Mouse (Mus musculus): ENCODE data around the gene Ncbp2. TPM values are rescaled to one million over a fixed set of nuclear protein-coding genes. Genes with fewer than 3 reads are reported as not detected.
"Not testable (repeated sequence)": the region's sequence is repeated elsewhere in the genome, so short reads cannot be mapped to it uniquely, and the experiment has no call there.

Ncbp2 gene
- polyA plus RNA-seq, 1 experiment, result 61.1 TPM

DNA sequence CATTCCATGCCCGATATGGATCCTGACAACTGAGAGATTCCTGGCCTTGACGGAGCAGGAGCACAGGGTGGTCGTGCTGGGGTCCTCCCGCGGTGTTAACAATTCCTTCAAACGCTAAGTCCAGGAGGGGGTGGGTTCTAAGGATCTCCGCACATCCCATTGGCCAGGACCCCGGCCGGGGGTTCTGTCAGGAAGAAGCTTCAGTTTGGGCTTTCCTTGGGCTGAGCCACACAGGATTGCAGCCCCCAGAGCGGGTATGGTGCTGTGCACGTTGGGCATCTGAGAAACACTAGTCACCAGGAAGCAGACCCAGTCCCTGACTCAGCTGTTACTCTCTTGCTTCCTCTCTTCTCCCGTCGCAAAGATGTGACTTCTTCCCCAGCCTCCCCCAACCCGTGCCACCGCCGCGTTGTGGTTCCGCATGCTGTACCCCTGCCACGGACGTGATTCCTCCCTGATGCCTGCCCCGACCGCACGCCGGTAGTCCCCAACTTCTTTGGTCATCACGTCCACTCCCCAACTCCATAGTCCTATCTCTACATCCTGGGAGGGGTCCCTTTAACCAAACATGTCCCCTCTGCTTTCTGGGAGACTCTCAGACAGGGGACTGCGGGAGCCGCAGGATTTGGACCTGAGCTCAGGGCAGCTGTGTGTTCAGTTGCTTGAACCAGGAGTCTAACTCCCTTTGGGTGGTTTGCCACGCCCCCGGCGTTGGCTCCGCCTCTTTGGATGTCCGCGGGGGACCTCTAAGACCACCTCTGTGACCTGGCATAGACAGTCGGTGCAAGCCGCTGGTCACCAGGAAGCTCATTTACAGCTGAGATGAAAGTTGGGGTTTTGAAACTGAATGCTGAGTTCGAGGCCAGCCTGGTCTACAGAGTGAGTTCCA lies 13.0 kb upstream of the Ncbp2 start:
- DNase-seq (ENCODE audit: low spot score), result no peak

DNA sequence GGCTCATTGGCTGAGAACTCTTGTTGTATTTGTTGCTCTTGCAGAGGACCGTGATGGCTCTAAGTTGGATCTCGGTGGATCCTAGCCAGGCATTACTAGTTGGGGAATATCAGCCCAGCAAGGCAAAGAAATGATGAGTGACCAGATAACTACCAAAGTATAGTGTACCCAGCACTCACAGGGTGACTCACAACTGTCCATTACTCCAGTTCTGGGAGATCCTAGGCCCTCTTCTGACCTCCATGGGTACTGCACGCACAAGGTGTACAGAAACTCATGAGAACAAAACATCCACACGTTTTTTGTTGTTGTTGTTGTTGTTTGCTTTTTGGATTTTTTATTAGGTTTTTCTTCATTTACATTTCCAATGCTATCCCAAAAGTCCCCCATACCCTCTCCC lies 11.7 kb upstream of the Ncbp2 start:
- DNase-seq (ENCODE audit: low spot score), result no peak

DNA sequence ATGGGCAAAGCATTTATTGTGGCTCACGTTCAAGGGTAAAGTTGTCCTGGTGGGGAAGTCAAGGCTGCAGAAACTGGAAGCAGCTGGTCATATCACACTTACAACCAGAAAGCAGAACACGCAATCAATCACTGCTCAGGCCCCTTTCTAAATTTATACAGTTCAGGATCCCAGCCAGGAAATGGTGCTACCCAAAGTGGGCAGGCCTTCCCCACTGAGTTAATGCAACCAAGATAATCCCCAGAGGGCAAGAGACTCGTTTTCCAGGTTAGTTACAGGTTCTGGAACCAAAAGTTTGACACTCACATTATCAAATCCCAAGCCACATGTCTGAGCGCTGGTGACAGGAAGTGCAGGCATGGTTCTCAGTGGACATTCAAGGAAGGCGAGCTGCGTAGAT lies 9.5 kb upstream of the Ncbp2 start:
- no peak for DNase-seq (ENCODE audit: low spot score)

DNA sequence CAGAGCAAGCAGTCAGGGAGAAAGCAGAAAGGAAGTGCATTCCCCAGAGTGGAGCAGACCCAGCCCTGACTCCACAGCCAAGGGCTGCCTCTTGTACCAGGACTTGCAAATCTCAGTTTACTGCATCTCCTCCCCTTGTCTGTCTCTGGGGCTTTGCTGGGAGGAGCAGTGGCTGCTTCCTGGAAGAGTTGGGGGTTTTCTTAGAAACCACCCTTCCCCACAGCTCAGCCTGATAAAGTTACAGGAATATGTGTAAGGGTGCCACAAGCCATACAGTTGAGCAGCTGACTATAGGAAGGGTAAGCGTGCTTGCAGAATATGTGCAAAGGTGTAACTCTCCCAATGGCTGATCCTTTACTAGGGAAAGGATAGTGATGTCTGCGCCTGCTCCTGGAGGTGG lies 7.7 kb upstream of the Ncbp2 start:
- no peak for DNase-seq (ENCODE audit: low spot score)

DNA sequence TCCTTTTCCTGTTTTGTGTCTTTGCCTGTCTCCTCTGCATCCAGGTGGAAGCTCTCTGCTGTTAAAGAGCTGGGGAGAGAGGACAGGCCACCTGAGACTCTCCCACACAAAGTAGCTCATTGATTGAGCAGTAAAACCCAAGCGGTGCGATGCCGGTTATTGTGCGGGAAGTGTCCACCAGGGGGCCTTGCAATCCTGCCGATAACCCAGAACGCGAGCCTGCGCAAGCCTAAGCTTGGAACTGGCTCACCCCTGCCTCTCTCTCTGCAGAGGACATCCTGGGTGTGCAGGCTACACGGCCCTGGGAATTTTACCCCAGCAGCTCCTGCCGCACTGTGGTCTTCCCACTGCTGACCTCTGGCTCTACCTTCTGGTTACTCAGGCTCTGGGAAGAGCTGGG lies 4.3 kb upstream of the Ncbp2 start:
- peak; percentile 59 for DNase-seq (ENCODE audit: low spot score)

DNA sequence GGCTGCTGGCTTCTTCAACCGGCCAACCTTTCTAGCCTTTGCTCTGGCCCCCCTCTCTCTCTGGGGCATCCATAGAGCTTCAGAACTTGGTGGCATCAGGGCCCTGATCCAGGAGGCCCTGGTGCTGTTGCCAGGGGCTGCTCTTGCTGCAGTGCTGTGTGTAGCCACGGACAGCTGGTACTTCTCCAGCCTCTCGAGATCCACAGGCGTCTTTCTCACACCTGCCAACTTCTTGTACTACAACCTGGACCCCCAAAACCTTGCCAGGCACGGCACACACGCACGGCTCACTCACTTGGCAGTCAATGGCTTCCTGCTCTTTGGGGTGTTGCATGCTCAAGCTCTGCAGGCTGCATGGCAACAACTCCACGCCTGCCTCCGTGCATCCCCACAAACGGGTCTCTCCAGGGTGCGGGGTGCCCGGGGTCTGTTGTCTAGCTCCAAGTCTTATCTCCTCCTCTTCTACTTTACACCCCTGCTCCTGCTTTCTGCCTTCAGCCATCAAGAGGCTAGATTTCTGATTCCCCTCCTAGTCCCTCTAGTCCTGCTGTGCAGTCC lies 3.5 kb upstream of the Ncbp2 start:
- no peak for DNase-seq (ENCODE audit: low spot score)

DNA sequence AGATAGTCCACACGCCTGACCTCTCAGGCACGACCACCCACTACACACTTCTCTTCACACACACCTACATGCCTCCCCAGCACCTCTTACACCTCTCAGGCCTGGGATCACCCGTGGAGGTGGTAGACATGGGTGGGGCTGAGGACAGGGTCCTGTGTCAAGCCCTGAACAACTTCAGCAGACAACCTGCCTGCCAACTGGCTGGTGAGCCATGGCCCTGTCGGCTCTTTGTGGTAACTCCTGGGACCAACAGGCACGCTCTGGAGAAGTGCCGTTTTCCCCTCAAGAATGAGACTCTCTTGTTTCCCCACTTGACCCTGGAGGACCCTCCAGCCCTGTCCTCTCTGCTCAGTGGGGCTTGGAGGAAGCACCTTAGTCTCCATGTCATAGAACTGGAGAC lies 2.9 kb upstream of the Ncbp2 start:
- no peak for DNase-seq (ENCODE audit: low spot score)

DNA sequence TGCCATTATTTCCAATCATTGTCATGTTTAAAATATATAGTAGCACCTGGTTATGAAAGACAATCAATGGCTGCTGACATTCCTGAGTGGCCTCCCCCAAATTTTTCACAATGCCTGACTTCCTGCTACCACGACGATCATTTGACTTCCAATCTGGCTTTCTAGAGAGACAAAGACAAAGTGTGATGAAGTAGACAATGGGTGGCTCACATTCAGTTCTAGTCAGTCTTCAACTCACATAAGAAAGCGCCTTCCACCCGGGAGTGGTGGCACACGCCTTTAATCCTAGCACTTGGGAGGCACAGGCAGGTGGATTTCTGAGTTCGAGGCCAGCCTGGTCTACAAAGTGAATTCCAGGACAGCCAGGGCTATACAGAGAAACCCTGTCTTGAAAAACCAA lies 2.3 kb upstream of the Ncbp2 start:
- not testable (repeated sequence) for DNase-seq (ENCODE audit: low spot score)

DNA sequence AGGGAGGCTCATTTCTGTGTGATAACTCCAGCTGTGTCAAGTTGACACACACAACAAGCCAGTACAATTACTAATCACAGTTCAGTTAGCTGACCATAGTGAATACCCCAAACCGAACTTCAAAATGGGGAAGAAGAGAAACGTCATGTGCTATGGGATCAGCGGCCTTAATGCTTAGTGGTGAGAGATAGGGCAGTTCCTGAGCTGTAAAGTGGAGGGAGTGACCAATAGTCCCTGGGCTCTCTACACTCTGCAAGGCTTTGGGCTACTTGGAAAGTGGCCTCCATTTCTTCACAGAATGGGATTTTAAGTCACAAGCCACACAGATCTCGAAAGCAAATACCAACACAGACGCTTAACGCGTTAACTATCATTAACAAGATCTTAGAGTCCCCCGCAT lies 980 bp upstream of the Ncbp2 start:
- DNase-seq (ENCODE audit: low spot score), result no peak

DNA sequence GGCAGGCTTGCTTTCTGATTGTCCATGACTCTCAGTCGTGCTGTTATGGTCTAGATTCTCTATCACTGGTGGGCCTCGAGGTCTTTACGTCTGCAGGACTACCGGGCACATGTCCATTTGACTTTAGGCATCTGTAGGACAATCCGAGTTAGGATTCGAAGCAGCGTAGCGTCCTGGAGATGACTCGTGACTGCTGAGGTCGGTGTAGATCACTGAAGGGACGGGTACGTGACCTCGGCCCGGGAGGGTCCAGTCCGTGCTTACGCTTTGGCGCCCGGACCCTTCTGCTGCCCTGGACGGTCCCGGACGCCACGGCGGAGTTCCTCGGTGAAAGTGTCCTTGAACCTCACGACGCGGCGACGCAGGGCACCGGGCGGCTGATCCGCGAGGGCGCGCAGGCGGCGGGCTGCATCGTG lies 404 bp upstream of the Ncbp2 start:
- no peak for DNase-seq (ENCODE audit: low spot score)

DNA sequence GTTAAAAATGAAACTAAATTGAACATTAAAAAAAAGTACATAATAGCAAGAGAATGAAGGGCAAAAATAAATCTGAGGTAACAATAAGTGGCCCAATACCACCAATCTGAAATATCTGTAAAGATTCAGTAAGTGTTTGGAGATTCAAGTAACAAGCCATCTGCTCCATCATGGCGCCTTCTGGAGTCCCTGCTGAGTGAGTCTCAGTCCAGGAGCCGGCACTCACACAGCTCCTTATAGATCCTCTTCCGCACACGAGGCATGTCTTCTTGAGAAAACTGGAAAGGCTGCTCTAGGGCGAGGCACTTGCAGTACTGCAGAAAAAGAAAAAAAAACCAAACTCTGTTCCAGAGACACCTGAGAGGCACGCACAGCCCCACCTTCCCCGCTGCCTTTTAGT lies 14.9 kb downstream of the Ncbp2 start:
- DNase-seq (ENCODE audit: low spot score), result no peak

DNA sequence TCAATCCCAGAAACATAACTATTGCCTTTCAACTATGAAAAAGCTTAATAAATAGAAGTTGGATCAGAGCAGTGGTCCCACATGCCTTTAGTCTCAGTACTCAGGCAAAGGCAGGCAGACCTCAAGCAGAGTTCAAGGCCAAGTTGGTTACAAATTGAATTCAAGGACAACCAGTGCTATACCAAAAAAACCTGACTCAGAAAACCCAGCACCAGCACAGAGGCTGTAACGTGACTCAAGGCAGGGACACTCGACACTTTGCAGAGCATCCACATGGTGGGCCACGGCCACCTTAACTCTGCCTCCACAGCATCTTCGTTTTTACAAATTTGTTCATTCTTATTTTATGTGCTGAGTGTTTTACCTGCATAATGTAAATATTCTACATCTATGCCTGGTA lies 26.9 kb downstream of the Ncbp2 start:
- DNase-seq (ENCODE audit: low spot score), result no peak

DNA sequence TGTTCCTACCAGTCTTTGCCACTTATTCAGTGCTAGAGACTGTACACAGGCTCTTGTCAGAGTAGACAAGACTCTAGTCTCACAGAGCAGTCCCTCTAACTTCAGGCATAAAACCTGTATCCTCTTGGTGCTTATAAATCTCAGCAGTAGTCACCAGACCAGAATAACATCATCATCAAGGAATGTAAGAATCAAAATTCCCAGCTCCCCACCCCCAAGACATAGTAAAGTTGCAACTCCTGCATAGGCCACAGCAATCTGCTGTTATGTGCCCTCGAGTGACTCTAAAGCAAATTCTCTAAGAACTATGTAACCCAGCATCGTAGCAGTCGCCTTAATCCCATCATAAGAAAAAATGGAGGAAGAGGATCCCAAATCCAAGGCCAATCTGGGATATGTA lies 31.2 kb downstream of the Ncbp2 start:
- DNase-seq (ENCODE audit: low spot score), result no peak

DNA sequence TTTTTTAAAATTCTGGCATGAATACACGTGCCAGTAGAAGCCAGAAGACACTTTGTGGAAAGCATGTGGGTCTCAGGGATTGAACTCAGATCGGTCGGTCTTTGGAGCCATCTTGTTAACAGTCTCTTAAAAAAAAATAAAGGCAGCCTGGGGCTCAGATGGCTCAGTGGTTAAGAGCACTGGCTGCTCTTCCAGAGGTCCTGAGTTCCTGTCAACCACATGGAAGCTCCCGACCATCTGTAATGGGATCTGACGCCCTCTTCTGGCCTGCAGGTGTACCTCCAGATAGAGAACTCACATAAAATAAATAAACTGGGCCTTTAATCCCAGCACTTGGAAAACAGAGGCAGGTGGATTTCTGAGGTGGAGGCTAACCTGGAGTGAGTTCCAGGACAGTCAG lies 32.6 kb downstream of the Ncbp2 start:
- no peak for DNase-seq (ENCODE audit: low spot score)

DNA sequence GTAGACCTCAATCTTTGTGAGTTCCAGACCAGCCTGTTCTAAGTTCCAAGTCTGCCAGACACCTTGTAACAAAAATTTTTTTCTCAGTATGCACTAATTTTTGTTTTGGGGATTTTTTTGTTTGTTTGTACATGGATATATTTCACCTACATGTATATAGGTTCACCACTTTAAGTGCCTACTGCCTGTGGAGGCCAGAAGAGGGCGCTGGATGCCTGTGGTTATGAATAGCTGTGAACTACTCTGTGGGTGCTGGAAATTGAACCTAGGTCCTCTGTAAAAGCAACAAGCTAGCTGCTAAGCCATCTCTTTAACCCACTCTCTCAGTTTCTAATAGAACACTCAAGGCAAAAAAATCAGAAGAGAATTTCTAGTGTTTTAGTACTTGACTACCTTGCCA lies 43.7 kb downstream of the Ncbp2 start:
- no peak for DNase-seq (ENCODE audit: low spot score)

DNA sequence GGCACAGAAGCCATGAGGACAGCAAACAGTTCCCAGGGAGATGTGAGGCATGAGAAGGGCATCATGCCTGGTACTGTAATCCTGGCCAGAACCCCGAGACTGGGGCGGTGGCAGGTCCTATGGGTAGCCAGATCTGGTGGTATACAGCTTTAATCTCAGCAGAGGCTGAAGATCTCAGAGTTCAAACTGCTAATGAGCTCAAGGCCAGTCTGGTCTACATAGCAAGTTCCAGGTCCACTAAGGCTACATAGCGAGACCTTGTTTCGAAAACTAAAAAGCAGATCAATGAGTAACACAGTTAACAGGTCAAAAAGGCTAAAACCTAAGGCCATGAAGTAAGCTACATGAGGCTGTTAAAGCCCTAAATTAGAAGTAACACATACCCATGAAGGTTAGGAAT lies 44.9 kb downstream of the Ncbp2 start:
- no peak for DNase-seq (ENCODE audit: low spot score)

DNA sequence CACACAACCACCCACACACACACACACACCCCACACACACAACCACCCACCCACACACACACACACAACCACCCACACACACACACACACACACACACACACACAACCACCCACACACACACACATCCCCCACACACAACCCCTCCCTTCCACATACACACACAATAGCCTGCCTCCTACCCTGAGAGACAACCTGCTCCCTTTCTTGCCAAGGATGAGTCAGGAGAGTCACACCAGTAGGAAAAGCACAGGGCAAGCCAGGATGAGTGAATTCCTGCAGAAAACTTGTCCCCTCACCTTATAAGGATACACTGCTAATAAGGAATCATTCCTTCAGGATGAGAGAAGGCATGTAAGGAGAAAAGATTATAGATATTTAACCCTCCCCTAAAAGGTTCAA lies 45.6 kb downstream of the Ncbp2 start:
- no peak for DNase-seq (ENCODE audit: low spot score)

DNA sequence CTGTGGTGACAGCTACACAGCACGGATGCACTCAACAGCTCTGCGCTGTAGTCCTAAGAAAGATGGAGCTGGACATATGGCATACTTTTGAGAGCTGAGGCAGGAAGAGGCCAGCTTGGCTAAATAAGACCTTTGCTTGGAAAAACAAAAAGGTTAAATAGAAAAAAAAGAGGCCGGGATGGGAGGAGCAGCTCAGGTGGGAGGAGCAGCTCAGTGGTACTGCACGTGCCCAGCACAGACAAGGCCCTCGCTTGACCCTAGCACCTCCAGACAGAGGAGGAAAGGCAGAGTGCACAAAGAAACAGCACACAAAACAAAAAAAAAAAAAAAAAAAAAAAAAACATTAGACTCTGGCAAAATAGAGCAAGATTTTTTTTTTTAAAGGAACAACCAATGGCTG lies 48.1 kb downstream of the Ncbp2 start:
- no peak for DNase-seq (ENCODE audit: low spot score)

DNA sequence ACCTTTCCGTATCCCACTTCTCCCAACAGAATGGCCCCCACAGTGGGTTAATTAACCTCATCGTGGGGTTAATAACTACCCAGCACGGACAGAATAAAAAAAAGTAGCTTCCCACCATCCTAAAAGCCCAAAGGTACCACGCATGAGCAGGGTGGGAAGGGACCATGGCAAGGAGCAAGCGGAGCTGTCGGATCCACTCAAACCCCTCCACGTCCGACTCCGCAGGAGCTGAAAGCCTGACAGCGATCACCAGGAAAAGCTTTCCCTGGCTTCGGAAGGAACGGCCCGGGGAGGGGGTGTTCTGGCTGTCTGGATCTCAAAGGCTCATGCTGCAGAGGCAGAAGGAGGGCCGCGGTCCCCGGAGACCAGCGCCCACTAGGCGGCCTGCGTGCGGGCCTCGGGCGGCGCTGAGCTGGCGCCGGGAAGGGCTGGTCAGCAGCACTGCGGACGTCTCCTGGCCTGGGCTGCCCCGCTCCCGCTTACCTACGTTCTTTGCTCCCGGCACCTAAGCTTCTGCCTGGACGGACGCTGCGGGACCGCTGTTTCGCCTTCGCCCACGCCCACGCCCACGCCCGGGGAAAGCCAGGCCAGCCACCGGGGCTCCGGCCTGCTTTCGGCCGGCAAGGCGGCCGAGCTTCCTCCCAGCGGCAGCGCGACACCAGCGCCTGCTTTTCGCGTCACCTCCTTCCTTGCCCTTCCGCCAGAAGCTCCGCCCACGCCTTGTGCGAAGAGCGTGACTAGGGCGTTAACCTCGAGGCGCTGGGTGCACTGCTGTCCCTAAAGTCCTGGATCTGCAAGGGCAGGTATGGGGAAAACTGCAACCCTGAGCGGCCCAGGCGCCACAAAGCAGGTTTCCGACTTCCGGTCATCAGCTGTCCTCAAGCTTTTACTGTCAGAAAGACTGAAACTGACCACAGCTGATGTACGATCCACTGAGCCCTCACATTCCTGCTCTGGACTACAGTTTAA lies 54.5 kb downstream of the Ncbp2 start, which contains the start of gene Senp5:
Gene Senp5 (minus strand): TSS at position 779 of the 969 bp plus-strand sequence.
- peak; percentile 83 for DNase-seq (ENCODE audit: low spot score)

DNA sequence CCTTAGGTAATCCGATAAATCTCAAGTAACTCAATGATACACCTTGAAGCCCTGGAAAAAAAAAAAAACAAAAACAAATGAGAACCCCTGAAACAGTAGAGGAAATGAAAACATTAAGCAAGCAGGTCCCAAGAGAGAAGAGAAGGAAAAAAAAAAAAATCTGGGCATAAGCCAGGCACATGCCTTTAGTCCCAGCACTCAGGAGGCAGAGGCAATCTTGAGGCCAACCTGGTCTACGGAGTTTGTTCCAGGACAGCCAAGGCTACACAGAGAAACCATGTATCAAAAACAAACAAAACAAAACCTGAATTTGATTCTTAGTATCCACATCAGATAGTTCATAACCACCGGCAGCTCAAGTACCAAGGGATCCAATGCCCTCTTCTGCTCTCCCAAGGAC lies 56.4 kb downstream of the Ncbp2 start:
- DNase-seq (ENCODE audit: low spot score), result no peak

DNA sequence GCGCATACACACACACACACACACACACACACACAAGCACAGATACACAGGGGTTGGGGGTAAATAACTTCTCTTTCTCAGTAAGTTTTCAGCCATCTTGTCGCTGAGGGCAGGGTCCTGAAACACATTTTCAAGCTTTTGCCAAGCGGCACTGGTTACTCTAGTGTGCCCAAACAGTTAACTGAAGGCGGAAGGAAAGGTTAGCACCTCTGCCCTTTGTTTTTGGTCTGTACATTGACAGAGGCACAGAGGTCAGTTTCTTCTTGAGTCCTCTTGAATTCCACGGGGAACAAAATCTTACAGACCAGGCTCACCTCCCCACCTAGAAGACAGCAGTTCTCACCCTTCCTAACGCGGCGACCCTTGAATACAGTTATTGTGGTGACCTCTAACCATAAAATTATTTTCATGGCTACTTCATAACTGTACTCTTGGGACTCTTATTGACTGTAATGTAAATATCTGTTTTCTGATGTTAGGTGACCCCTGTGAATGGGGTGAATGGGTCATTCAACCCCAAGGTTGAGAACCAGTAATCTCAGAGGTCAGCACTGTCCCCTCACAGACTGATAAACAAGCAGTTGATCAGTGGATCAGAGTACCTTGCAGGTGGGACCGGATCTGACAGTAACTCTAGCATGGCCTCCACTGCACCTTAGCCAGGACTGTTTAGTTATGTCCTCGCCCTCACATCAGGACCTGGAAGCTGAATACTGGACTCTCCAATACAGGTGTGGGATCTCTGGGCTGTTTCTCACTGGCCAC lies 60.4 kb downstream of the Ncbp2 start:
- no peak for DNase-seq (ENCODE audit: low spot score)

DNA sequence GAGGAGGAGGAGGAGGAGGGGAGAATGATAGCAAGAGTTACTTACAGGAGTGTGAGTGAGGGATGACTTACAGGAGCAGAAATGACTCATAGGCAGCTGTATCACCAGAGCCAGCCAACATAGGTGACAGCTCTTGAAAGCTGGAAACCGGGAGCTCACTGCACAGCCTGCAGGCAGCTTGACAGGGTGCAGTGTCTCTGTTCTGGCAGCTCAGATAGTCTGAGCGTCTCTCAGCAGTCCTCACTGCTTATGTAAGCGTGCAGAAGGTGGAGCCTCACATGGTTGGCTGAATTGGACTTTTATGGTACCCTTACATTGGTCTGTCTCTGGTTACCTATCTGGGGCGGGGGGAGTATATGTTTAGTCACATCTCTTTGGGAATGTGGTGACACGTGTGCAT lies 61.6 kb downstream of the Ncbp2 start:
- DNase-seq (ENCODE audit: low spot score), result no peak
